Mouse (Mus musculus) ES-E14 (cell line): ENCODE data around the gene Nptx1. TPM values are rescaled to one million over a fixed set of nuclear protein-coding genes. Genes with fewer than 3 reads are reported as not detected.

Experiments used
- DNase-seq: peaks from one replicate; pipeline ENCODE4 v3.0.0-alpha.2; 2013; ENCODE audit warnings: low read depth, low spot score
- H3K27ac ChIP-seq: 2 replicates; pipeline ENCODE4 v1.5.1; 2012; ENCODE audit warnings: low read depth, mild to moderate bottlenecking, low read length, moderate library complexity, mixed read lengths; ENCODE audit not compliant: poor library complexity, insufficient read depth, severe bottlenecking
- H3K36me3 ChIP-seq: 2 replicates; pipeline ENCODE4 v1.6.1; 2012; ENCODE audit warnings: mild to moderate bottlenecking, low read length, moderate library complexity, mixed read lengths; ENCODE audit not compliant: control insufficient read depth, poor library complexity, insufficient read depth, severe bottlenecking
- H3K4me1 ChIP-seq, 2 experiments: fragments of 150-350 bp in 1 of 2; sonication (generic) in 1 of 2; 2 replicates each; pipeline ENCODE4 v1.6.1; 2012; ENCODE audit warnings: low read length in 2 of 2, mild to moderate bottlenecking in 1 of 2, mixed read lengths in 1 of 2; ENCODE audit not compliant: control insufficient read depth in 2 of 2, insufficient read depth in 2 of 2, poor library complexity in 1 of 2
- H3K4me3 ChIP-seq, 2 experiments: fragments of 150-350 bp in 1 of 2; sonication (generic) in 1 of 2; 2 replicates each; pipeline ENCODE4 v1.5.1; 2012; ENCODE audit warnings: low read length in 2 of 2, low read depth in 1 of 2, mild to moderate bottlenecking in 1 of 2, mixed read lengths in 1 of 2; ENCODE audit not compliant: insufficient read depth in 1 of 2, poor library complexity in 1 of 2, severe bottlenecking in 1 of 2
- H3K9ac ChIP-seq: 2 replicates; pipeline ENCODE4 v1.6.1; 2012; ENCODE audit warnings: low read depth, mild to moderate bottlenecking, low read length, mixed read lengths; ENCODE audit not compliant: poor library complexity, insufficient read depth, severe bottlenecking
- H3K9me3 ChIP-seq: fragments of 150-350 bp; sonication (generic); 2 replicates; pipeline ENCODE4 v1.6.1; 2012; ENCODE audit warnings: low read depth, mild to moderate bottlenecking, low read length; ENCODE audit not compliant: control insufficient read depth, insufficient read depth
- CHD2 ChIP-seq: IDR thresholded peaks from 2 replicates; pipeline ENCODE4 v1.6.1; 2014; ENCODE audit warnings: mild to moderate bottlenecking, low read depth, low read length, inconsistent platforms
- HCFC1 ChIP-seq: IDR thresholded peaks from 2 replicates; pipeline ENCODE4 v1.6.1; 2012; ENCODE audit warnings: low read length, inconsistent platforms, borderline replicate concordance; ENCODE audit not compliant: insufficient read depth
- MAFK ChIP-seq: IDR thresholded peaks from 2 replicates; pipeline ENCODE4 v1.6.1; 2014; ENCODE audit warnings: mild to moderate bottlenecking, low read depth, low read length, inconsistent platforms; ENCODE audit not compliant: insufficient read depth
- ZC3H11A ChIP-seq: IDR thresholded peaks from 2 replicates; pipeline ENCODE4 v1.6.1; 2012; ENCODE audit warnings: low read depth, mild to moderate bottlenecking, inconsistent platforms, low read length, borderline replicate concordance
- ZNF384 ChIP-seq: IDR thresholded peaks from 2 replicates; pipeline ENCODE4 v1.6.1; 2012; ENCODE audit warnings: low read depth, low read length, inconsistent platforms
- in situ Hi-C, 2 experiments: fragments of 600-800 bp; cut with MboI; formaldehyde crosslinking; loops; one replicate each; pipeline ENCODE4 v1.15.1; 2025; ENCODE audit warnings: low sequenced_read_pairs in 2 of 2, inconsistent platforms in 1 of 2; ENCODE audit not compliant: unreplicated experiment in 2 of 2
- total RNA-seq: library from RNA; depleted of rRNA; stranded (reverse); fragments of 300-350 nt; gene quantifications from 2 replicates; pipeline ENCODE4 v1.2.3, GENCODE M21; 2012

Nptx1 gene
- total RNA-seq, 1 experiment = 0.80 TPM

DNA sequence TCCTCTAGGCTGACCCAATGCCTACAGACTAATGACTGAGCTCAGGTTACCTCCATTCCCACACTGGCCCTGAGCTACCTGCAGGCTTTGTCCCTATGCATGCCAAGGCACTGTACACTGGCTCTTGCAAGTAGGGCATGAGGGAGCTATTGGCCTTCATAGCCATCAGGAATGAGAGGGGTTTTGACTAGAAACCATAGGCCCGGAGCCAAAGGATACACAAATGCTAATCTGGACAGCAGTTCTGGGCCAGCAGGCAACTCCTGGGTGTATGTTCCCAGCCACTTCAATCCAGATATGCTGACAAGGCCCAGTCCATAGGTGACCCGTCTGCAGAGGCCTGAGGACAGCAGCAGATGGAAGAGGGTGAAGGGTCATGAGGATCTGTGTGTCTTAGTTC lies 47.5 kb downstream of the Nptx1 start:
- no peak overlapping the region for H3K27ac ChIP-seq
- in situ Hi-C loops = loop anchor here (5.0 to 25.0 kb wide), 2 partner anchors 407 to 412 kb away; partner anchors contain the start of gene Chmp6 (in 1 of the 2)
- H3K4me3 ChIP-seq = no peak overlapping the region
- H3K4me1 ChIP-seq = no peaks in the 10 kb centered on the region
- TF ChIP-seq HCFC1 (no peak), ZNF384 (no peak), ZC3H11A (no peak), MAFK (no peak), CHD2 (no peak)
- no peak for DNase-seq
- H3K36me3 ChIP-seq = peaks cover 7% of the 10 kb centered on the region; the same call in 1 of the 2 replicates
- H3K9me3 ChIP-seq = no peaks in the 10 kb centered on the region
- no peak overlapping the region for H3K9ac ChIP-seq

GRCm38 (mm10) chr11:119499297-119499696 lies 48.3 kb downstream of the Nptx1 start:
- Histone ChIP-seq H3K27ac (no peak overlapping the region), H3K9ac (no peak overlapping the region), H3K36me3 (peaks cover 4% of the 10 kb centered on the region; the same call in 1 of the 2 replicates), H3K4me1 (no peaks in the 10 kb centered on the region), H3K4me3 (no peak overlapping the region), H3K9me3 (no peaks in the 10 kb centered on the region)
- in situ Hi-C loops = no loop called here
- no peak for DNase-seq
- TF ChIP-seq CHD2 (no peak), ZNF384 (no peak), MAFK (no peak)

DNA sequence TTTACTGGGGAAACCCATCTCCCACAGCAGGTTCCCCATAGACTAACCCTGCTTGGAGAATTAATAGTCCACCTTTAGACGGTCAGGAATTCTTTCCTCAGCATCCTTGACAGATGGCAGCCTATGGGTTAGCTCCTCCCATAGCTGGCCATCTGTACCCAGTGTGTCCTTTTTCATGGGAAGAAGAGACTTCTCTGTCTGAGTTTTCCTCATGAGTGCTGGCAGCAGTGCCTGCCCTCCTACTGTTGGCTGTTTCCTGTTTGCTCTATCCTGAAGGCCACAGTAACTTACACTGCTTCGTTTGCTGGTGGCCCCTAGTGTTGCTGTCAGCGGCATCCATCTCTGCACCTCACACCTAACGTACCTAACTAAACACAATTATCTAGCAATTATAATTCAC lies 50.1 kb downstream of the Nptx1 start:
- Histone ChIP-seq H3K36me3 (peaks cover 3% of the 10 kb centered on the region; the same call in 1 of the 2 replicates), H3K4me1 (no peaks in the 10 kb centered on the region), H3K9me3 (no peaks in the 10 kb centered on the region), H3K4me3 (no peak overlapping the region), H3K9ac (no peak overlapping the region), H3K27ac (no peak overlapping the region)
- TF ChIP-seq MAFK = no peak
- DNase-seq = no peak
- in situ Hi-C loops = no loop called here

DNA sequence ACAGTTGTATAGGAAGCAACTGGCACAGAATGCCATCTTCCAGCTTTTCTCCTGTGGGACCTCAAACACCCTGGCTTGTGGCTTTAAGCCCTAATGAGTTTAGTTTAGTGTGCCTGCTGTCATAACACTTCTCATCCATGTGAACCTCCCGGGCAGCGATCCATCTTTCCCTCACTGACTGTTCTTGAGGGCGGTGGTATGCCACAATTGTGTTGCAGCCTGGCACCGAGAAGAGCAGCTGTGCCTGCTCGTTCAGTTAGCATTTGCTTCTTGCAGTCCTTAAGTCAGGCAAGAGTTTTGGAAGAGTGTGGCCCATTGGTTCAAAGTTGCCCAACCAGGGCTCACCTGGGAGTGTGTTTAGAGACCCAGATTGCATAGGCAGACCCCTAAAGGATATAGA lies 51.4 kb downstream of the Nptx1 start:
- no peaks in the 10 kb centered on the region for H3K9me3 ChIP-seq
- no peak overlapping the region for H3K27ac ChIP-seq
- in situ Hi-C loops = no loop called here
- no peak for DNase-seq
- H3K4me3 ChIP-seq = no peak overlapping the region
- H3K9ac ChIP-seq = no peak overlapping the region
- H3K4me1 ChIP-seq = 0 out of 4 replicates have a peak, but pooled peaks cover 0 to 2% of the 10 kb centered on the region in 2 experiments
- TF ChIP-seq MAFK (no peak), CHD2 (no peak), HCFC1 (no peak), ZC3H11A (no peak), ZNF384 (no peak)
- no peaks in the 10 kb centered on the region; the same call in 1 of the 2 replicates for H3K36me3 ChIP-seq

DNA sequence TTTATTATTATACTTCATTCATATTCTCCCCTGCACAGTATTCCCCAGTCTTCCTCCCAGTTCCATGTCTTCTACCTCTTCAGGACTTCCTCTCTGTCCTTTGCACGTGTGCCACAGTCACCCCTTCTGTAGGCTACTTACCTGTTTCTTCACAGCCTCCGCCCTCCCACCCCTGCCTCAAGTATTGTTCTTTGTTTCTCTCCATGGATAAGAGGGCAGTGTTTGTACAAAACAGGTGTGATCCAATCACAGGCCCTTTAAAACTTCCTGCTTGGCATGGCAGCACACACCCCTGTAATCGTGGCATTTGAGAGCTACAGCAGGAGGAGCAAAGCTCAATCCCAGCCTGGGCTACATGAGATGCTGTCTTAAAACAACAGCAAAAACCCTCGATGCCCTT lies 54.0 kb downstream of the Nptx1 start:
- Histone ChIP-seq H3K27ac (no peak overlapping the region), H3K9me3 (no peaks in the 10 kb centered on the region), H3K9ac (no peak overlapping the region), H3K4me3 (no peak overlapping the region), H3K36me3 (no peaks in the 10 kb centered on the region), H3K4me1 (0 out of 4 replicates have a peak, but pooled peaks cover 0 to 2% of the 10 kb centered on the region in 2 experiments)
- no peak for TF ChIP-seq ZNF384
- TF ChIP-seq ZC3H11A = no peak
- no peak for TF ChIP-seq HCFC1
- TF ChIP-seq MAFK = no peak
- no peak for TF ChIP-seq CHD2
- in situ Hi-C loops = no loop called here
- DNase-seq = no peak
